Mouse (Mus musculus): ENCODE results near the gene Tbc1d10b.

Tbc1d10b gene

DNA sequence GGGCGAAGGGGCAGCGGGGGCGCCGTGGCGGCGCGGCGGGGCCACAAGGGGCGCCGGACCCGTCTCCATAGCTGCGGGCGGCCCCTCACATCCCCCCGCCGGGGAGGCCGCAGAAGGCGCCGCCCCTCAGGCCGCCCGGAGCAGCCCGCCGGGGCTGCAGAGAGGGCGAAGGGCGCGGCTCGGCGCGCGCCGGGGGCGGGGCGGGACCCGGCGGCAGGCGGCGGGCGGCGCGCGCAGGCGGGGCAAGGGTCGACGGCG, at the start of gene Tbc1d10b:
TSS of gene Tbc1d10b (minus strand) at position 174 of the 258 bp plus-strand sequence.
- DNase-seq, result peak; percentile 71

DNA sequence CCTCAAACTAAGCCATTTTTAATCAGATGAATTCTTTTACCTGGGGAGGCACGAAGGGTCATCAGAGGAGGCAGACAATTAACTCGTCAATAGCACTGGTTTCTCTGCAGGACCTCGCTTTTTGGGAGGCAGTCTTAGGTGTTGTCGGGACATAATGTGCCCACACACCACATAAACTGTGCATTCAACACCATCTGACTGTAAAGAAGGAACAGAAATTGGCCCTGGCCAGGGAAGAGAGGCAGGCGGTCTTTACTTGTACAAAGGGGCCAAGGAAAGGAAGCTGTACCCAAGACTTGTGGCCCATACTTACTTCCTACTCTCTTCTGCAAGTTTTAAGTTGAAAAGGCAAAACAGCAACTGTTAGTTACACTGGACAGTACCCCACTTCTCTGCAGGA, 48.2 kb upstream of the Tbc1d10b start:
- no peak for DNase-seq

DNA sequence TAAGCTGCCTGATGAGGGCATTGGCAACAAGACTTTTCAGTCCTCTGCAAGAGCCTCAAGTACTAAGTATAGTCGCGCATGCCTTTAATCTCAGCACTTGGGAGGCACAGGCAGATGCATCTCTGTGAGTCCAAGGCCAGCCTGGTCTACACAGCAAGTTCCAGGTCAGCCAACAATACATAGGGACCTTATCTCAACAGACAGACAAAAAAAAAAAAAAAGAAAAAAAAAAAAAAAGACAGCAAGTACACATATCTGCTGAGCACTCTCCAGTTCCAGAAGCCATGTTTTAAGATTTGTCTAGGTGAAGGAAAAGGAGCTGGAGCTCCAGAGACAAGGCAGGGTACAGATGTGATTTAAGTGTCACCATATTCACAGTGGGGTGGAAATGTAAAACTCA, 47.7 kb upstream of the Tbc1d10b start:
- DNase-seq, result no peak

DNA sequence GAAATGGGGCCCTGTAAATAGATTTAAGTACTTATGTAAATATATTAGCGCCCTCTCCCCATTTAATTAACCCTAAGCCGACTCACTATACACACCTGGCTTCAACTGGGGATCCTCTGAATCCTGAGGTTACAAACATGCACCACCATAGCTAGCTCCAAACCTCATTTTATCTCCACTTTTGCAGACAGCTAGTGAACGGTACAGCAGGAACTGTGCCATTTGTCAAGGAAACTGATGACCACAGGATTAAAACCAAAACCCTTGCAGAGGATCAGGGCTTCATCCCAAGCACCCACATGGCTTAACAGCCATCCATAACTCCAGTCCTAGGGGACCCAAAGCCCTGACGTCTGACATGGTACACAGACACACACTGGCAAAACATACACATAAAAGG, 46.7 kb upstream of the Tbc1d10b start:
- no peak for DNase-seq

DNA sequence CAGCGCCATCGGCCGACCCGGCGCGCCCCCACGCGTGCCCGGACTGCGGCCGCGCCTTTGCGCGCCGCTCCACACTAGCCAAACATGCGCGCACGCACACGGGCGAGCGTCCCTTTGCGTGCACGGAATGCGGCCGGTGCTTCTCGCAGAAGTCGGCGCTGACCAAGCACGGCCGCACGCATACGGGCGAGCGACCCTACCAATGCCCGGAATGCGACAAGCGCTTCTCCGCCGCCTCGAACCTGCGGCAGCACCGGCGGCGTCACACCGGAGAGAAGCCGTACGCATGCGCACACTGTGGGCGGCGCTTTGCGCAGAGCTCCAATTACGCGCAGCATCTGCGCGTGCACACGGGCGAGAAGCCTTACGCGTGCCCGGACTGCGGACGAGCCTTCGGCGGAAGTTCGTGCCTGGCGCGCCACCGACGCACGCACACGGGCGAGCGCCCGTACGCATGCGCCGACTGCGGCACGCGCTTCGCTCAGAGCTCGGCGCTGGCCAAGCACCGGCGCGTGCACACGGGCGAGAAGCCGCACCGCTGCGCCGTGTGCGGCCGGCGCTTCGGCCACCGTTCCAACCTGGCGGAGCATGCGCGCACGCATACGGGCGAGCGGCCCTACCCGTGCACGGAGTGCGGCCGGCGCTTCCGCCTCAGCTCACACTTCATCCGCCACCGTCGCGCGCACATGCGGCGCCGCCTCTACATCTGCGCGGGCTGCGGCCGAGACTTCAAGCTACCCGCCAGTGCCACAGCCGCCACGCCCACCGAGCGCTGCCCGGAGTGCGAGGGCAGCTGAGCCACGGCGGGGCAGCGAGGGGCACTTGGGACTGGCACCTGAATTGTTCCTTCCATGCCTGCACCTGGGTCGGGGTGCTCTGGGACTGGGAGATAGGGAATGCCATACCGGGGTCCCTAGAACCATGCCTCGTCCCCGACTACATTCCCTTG, 45.8 kb upstream of the Tbc1d10b start:
- peak; percentile 94 for DNase-seq

DNA sequence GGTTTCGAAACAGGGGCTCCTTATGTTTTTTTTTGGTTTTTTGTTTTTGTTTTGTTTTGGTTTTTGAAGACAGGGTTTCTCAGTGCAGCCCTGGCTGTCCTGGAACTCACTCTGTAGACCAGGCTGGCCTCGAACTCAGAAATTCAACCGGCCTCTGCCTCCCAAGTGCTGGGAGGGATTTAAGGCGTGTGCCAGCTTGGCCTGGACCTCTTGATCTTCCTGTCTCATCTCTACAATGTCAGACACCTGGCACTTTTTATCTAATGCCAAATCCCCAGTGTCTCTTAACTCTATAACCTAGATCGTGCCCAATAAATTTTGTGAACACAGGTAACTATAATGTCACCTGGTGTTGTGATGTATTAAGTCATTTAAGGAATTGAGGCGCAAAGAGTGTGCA, 45.1 kb upstream of the Tbc1d10b start:
- DNase-seq, result no peak

DNA sequence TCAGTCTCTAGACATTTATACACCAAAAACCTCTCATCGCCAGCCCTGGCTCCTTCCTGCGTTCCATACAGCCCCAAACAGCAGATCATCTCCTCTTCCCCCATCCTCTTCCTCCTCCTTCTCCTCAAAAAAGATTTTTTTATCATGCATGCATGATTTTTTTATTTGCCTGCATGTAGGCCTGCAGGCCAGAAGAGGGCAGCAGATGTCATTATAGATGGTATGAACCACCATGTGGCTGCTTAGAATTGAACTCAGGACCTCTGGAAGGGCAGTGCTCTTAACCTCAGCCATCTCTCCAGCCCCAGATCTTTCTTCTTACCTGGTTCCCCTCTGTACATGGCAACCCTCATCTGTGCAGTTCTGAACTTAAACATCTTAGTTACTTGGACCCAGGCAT, 44.1 kb upstream of the Tbc1d10b start:
- no peak for DNase-seq

DNA sequence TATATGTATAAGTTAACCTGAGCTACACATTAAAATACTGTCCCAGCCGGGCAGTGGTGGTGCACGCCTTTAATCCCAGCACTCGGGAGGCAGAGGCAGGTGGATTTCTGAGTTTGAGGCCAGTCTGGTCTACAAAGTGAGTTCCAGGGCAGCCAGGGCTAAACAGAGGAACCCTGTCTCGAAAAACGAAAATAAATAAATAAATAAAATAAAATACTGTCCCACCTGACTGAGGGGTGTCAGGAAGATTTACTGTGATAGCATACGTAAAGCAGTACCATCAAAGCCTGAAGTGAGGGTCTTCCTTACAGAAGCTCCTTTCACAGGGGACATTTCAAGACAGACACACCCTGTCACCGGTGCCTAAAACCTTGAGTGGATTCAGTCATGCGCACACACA, 42.2 kb upstream of the Tbc1d10b start:
- peak; percentile 33 for DNase-seq

DNA sequence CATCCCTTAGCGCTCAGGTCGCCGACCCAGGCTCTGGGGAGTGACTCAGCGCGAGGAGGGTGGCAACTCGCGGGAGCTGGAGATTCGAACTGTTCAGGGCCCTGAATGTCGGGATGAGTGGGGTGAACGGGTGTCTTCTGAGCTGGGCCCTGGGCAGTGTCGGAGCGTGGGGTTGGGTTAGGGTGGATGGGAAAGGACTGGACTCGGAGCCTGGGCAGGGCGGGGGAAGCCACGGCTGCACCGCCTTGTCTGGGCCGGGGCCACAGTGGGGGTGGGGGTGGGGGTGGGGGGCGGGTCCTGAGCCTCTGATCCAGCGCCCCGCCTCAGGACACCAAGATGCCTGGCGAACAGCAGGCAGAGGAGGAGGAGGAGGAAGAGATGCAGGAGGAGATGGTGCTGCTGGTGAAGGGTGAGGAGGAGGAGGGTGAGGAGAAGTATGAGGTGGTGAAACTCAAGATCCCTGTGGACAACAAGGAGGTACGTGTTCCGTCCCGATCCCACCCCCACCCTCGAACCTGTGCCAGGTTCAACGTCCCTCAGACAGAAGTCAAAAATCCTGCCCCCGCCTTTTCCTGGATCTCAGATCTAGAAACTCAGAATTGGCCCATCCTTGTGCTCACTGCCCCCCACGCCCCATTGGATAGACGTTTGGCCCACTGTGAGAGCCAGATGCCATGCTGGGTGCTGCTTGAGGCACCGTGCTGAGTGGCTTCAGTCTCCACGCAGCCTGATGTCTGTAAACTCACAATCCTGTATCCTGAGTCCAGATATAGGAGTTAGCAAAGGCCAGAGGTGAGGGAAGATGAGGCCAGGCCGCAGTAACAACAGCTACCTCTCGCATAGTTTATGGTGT, 36.6 kb upstream of the Tbc1d10b start:
- DNase-seq, result peak; percentile 67

DNA sequence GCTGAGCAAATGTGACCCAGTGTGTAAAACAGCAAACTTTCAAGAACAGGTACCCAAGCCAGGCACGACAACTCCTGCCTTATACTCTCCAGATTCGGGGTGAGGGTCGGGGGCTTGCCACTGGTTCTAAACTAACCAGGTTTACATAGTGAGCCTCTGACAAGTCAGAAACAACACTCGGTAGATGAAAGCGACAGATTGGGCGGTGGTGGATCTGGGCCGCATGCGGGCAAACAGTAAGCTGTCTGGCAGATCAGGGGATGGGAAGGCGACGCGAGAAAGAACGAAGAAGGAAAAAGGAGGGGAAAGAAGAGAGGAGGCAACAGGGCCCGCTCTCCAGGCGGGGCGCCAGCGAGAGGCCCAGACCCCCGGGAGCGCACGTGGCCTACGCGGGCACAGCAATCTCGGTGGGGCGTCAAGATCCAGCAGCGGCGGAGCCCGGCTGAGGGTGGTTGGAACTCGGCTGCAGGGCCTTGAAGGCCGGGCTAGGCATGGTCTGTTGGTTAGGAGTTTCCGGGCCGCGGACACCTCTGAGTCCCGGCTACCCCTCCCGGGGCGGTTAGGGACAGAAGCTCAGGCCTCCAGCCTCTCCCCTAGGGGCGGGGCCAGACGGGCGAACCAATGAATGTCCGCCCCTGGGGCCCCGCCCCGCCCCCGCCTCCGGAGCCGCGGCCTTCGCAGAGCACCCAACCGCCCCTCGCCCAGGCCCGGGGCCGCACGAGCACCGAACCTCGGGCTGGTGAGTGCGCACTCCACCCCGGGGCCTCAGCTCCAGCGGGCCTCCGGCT, 35.8 kb upstream of the Tbc1d10b start, which contains the start of gene Zfp771:
TSS of gene Zfp771 (plus strand) at position 405 of the 788 bp plus-strand sequence.
- peak; percentile 95 for DNase-seq

DNA sequence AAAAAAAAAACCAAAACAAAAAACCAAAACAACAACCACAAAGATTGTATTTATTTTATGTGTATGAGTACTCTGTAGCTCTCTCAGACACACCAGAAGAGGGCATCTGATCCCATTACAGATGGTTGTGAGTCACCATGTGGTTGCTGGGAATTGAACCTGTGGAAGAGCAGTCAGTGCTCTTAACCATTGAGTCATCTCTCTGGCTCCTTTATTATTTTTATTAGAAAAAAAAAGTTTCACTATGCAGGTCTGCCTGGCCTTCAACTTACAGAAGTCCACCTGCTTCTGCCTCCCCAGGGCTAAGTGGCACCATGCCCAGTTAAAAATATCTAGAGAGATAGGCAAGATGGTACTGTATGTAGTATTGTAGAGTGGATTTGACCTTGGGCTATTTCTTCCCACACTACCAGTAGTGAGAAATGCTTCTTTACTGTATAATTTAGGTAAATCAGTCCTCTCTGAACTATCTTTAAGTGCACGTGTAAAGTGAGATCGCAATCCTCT, 35.1 kb upstream of the Tbc1d10b start:
- DNase-seq, result no peak

DNA sequence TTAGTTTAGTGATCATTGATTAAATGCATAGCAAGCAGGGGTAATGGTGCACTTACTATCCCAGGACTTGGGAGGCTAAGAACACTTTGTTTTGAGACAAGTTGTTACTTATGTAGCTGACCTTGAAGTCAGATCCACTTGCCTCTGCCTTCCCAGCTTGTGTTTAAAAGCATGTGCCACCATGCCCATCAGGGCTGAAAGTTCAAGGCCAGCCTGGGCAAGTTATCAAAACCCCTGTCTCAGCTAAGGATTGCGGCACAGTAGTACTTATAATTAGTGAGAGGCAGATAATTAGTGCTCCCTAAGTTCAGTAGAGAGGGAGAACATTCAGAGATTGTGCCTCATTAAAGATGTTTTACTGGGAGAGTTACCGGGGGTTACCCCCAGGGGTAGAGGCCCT, 26.5 kb upstream of the Tbc1d10b start:
- DNase-seq, result no peak

DNA sequence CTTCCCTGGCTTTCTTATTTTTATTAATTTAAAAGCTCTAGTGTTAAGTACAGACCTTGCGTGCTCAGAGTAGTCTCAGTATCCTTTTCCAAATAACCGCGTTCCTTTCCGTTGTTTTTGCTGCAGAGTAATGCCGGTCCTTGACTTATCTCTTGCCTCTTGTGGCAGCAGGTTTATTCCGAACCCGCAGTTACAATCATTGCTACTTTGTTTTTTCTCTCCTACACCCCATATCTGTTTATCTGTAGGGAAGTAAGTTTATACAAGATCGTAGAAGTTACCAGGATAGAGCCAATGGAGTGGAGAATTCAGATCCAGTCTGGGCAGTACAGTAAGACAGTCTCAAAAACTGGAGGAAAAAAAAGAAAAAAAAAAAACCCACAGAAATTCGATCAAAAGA, 25.5 kb upstream of the Tbc1d10b start:
- DNase-seq, result no peak

DNA sequence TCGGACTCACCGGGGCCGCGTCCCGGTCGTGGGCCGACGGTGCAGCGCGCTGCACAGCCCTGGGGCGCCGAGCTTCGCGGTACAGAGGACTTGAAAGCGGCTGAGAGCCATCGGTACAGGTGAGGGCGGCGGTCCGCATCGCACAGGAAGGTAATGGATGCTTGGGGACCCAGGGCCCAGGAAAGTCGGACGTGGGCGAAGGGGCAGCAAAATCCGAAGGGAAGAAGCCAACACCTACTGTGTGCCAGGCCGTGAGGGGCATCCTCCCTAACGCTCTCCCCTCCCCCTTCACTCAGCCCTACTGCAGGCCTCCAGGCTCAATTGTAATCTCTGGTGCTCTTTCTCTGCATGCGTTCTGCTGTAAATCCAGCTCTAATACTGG, 25.1 kb upstream of the Tbc1d10b start:
- peak; percentile 59 for DNase-seq

DNA sequence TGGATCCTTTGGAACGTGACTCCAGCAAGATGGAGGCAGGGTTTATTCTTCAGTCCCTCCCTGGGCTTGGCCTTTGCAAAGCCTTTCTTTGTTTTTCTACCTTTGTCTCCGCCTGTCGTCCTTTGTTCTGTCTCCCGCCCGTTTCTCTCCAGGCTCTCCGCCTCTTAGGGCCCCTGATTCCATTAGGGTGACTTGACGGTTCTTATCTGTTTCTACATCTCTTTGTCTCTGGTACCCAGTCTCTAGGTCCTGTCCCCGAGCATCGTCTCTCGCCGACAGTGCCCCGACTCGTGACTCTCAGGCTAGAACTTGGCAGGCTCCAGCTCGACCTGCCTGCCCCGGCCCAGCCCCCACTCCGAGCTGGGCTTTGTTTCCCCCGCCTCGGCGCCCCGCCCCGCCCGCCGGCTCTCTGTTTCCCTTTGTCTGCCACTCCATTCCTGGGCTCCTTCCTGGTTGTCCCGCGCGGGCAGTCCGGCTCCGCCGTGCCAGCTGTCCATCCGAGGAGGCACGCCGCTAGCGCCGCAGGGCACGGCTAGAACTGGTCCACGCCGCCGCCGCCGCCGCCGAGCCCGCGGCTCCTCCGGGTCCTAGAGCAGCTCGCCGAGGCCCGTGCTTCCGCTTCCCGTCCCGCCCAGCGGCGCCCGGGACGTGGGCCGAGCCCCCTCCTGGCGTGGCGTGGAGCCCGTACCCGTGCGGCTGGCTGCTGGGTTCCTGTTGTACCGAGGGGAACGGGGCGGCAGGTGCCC, 24.5 kb upstream of the Tbc1d10b start, which contains the start of the genes Zfp553 and Sept1:
TSS of gene Zfp553 (plus strand) at position 440 of the 746 bp plus-strand sequence.
TSS of gene Sept1 (minus strand) at position 509 of the 746 bp plus-strand sequence.
- peak; percentile 83 for DNase-seq

DNA sequence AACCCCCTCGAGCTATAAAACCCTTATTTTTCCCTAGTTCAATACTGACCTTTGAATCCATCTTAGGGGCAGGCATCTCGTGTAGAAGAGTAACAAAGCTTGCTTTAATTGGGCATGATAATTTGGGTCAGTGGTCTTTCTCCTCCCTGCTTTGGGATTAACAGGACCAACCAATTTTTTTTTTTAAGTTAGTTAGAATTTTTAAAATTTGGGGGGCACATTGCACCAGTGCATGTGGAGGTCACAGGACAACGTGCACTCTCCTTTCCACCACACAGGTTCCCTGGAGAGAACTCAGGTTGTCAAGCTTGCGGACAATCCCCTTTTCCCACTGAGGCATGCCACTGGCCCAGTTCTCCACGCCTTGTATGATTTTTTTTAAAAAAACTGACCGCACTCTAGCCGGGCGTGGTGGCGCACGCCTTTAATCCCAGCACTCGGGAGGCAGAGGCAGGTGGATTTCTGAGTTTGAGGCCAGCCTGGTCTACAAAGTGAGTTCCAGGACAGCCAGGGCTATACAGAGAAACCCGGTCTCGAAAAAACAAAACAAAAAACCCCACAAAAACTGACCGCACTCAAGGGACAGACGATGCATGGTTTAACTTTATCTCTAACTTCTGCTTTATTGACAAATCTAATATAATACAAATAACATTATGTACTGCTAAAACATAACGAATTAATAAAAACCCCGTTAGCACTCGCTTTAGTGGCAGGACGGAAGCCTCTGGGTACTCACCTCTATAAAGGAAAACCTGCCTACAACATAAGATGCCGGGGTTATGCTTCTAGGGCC, 23.8 kb upstream of the Tbc1d10b start:
- no peak for DNase-seq

DNA sequence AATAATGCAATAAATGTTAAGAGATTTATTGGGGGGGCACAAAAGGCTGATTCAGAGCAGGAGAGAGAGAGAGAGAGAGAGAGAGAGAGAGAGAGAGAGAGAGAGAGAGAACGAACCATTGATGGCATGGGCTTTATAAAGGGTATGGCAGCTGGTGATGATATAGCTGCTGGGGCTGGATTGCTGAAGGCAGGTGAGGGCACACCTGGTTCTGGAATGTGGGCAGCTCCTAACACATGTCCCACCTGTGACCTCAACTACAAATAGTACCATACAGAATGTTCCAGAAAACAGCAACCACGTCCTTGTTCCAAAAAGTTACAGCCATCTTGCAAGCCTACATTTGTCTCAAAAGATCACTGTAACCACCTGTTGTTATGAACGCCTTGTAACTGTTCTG, 23.1 kb upstream of the Tbc1d10b start:
- peak; percentile 34 for DNase-seq

DNA sequence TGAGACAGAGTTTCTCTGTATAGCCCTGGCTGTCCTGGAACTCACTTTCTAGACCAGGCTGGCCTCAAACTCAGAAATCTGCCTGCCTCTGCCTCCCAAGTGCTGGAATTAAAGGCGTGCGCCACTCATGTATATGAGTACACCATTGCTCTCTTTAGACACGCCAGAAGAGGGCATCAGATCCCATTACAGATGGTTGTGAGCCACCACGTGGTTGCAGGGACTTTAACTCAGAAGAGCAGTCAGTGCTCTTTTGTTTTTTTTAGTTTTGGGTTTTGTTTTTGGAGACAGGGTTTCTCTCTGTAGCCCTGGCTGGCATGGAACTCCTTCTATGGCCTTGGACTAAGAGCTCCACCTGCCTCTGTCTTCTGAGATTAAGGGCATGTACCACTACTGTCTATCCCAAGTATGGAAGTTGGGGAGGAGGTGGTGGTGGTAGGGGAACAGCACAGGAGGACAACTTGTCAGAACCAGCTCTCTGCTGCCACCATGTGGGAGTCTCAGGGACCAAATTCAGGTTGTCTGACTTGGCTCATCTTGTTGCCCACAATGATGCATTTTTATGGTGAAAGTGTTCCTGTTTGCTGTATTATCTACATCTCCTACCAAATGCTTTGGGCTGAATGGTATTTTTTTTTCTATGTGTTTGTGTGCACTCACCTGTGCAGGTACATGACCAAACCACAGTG, 20.5 kb upstream of the Tbc1d10b start:
- DNase-seq, result peak; percentile 83

DNA sequence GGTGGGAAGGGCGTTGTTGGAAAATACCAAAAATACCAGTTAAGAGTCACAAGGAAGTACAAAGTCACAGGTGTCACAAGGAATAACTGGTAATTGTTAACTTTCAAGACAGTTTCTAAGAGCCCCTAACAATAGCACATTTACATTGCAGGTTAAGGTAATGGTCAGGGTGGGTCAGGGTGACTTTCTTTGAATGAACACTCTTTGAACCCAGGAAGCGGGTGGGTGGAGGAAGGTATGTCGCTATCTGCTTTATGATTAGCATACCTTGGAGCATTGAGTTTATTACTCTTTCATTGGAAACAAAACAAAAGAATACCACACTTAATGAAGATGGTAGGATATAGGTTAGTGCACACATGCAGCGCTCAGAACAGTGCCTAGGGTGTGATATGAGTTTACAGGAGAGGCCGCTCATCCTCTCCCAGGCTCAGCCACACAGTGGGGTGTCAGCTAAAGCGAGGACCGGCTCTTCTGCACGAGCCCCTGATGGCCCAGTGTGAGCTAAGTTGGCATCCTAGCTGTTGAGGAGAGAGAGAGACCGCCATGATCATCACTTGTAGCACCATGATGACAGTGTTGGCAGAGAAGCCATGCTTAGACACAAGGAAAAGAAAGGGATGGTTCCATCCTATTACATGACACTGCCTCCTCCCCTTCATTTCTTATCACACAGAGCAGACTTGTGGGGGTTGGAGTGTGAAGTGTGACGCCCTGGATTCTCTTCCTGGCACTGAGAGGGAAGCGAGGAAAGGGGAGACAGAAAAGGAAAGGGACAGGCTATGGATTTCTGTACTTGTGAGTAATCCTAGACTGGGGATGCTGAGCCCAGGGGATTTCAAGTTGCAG, 17.1 kb upstream of the Tbc1d10b start:
- no peak for DNase-seq

DNA sequence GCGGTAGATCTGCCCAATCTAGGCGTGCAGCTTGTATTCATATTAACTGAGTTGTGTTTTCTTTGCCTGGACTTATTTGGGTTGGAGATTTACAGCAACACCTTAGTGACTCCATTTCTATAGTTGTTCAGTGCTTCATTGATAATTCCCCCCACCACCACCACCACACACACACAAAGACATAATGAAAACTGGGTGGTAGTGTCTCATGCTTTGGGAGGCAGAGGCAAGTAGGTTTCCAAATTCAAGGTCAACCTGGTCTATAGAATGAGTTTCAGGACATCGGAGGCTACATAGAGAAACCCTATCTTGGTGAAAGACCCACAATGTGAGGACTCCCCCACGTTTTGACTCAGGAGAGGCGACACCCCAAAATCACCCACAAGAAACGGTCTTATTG, 16.3 kb upstream of the Tbc1d10b start:
- DNase-seq, result no peak

Data from cerebellum, adult 9-10 months (tissue).